Mouse (Mus musculus) liver, adult 2 months (tissue): ENCODE results near the gene Rcn3. TPM values are rescaled to one million over a fixed set of nuclear protein-coding genes. Genes with fewer than 3 reads are reported as not detected.

Experiments used
- DNase-seq: peaks from one replicate; pipeline ENCODE4 v3.0.0-alpha.2; 2011; ENCODE audit warnings: low read depth, low spot score; ENCODE audit errors: extremely low read depth
- H3K27ac ChIP-seq: fragments of 200-500 bp; replicated peaks from 2 replicates; pipeline ENCODE4 v1.5.1; 2012; ENCODE audit warnings: low read depth, mild to moderate bottlenecking, control low read depth, inconsistent platforms, low read length; ENCODE audit not compliant: insufficient read depth
- H3K27me3 ChIP-seq: fragments of 200-500 bp; 2 replicates; pipeline ENCODE4 v1.6.1; 2012; ENCODE audit warnings: mild to moderate bottlenecking, moderate library complexity, low read length, inconsistent platforms; ENCODE audit not compliant: control insufficient read depth, insufficient read depth
- H3K36me3 ChIP-seq: fragments of 200-500 bp; 2 replicates; pipeline ENCODE4 v1.6.1; 2012; ENCODE audit warnings: low read length, inconsistent platforms; ENCODE audit not compliant: control insufficient read depth, insufficient read depth
- H3K4me1 ChIP-seq: fragments of 200-500 bp; 2 replicates; pipeline ENCODE4 v1.6.1; 2011; ENCODE audit warnings: low read length; ENCODE audit not compliant: control insufficient read depth, insufficient read depth
- H3K4me3 ChIP-seq: fragments of 200-500 bp; 2 replicates; pipeline ENCODE4 v1.5.1; 2011; ENCODE audit warnings: low read depth, mild to moderate bottlenecking, control low read depth, low read length, moderate library complexity; ENCODE audit not compliant: insufficient read depth
- H3K79me2 ChIP-seq: fragments of 200-500 bp; 2 replicates; pipeline ENCODE4 v1.6.1; 2012; ENCODE audit warnings: inconsistent platforms, mild to moderate bottlenecking, low read length, moderate library complexity; ENCODE audit not compliant: control insufficient read depth, insufficient read depth
- H3K9ac ChIP-seq: fragments of 200-500 bp; 2 replicates; pipeline ENCODE4 v1.6.1; 2012; ENCODE audit warnings: low read depth, mild to moderate bottlenecking, control low read depth, inconsistent platforms, low read length
- CTCF ChIP-seq: fragments of 200-500 bp; IDR thresholded peaks from 2 replicates; pipeline ENCODE4 v1.5.1; 2011; ENCODE audit warnings: low read depth, low read length, control low read depth
- POLR2A ChIP-seq: fragments of 200-500 bp; IDR thresholded peaks from 2 replicates; pipeline ENCODE4 v1.6.1; 2011; ENCODE audit warnings: low read length, control low read depth; ENCODE audit not compliant: insufficient read depth; ENCODE audit errors: extremely low read depth
- WGBS: fragments of 180-500 bp; shearing (Covaris S2); methylation state at CpG from one replicate; pipeline ENCODE4 v1.1.7; 2018; 5-methylcytosine and 5-hydroxymethylcytosine counted together
- polyA plus RNA-seq: library from polyadenylated mRNA; depleted of rRNA; stranded (reverse); fragments of >200 nt; gene quantifications from 2 replicates; pipeline ENCODE4 v1.2.3, GENCODE M21; 2012
- total RNA-seq: library from RNA; depleted of rRNA; stranded (reverse); fragments of >200 nt; gene quantifications from 2 replicates; pipeline ENCODE4 v1.2.3, GENCODE M21; 2014

Gene Rcn3
- total and polyA plus RNA-seq, 2 experiments: 6.7 to 14.9 TPM

DNA sequence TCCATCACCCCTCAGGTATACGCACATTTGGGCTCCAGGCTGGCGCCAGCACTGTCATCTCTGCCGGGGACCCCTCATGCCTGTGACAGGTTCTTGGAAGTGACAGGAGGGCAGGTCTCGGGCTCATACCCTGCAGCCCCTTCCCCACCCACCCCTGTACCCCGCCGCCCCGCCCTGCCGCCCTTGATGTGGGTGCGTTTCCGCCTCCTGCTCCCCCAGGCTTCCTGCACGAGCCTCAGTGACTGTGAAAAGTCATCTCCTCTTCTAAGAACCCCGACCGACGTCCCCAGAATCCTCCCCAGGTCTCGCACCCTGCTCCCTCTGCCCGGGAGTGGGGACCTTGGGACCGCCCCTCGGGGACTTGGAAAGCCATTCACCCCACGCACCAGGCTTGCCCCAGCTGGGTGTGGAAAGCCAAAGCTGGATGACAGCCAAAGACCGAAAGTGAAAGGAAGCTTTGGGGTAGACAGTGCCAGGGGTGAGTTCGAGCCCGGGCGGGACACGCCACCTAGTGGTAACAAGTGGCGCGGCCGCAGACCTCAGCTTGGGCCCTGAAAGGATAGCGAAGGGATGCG is 44.1 kb upstream of the Rcn3 start, which contains the start of the genes Gm45713 and Flt3l:
Gene Gm45713 (minus strand): TSS at position 239 of the 575 bp plus-strand sequence.
Gene Flt3l (minus strand): TSS at position 440 of the 575 bp plus-strand sequence.
- WGBS: 4% methylated on average over 29 of the region's 29 CpGs
- peak; percentile 77 for DNase-seq
- Histone ChIP-seq H3K27ac (peak within 1 kb of the TSS; percentile 74), H3K27me3 (no peaks in the 10 kb centered on the region), H3K79me2 (no peaks in the 10 kb centered on the region; the same call in 1 of the 2 replicates), H3K4me3 (peak within 1 kb of the TSS; percentile 70), H3K36me3 (no peaks in the 10 kb centered on the region), H3K4me1 (peaks cover 21% of the 10 kb centered on the region), H3K9ac (peak within 1 kb of the TSS; percentile 76)
- TF ChIP-seq POLR2A (no peak), CTCF (peak; percentile 97)

DNA sequence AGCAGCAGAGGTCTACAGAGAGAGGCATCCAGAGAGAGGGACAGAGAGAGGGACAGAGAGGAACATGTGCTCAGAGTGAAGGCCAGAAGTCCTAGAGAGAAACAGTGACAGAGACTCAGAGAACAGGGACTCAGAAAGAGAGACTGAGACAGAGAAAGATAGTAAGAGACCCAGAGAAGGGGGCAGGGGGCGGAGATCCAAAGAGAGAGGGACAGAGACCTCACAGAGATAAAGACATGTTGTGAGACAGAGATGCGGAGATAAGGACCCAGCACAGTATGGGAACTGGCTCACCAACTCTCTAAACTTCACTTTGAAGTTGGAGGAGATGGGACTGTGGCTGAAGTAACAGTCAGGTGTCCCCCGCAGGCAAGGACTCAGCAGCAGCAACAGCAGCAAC is 43.3 kb upstream of the Rcn3 start:
- Histone ChIP-seq H3K4me3 (peak overlapping the region; percentile 70; the same call in 1 of the 2 replicates), H3K9ac (peak overlapping the region; percentile 76), H3K36me3 (no peaks in the 10 kb centered on the region), H3K4me1 (peaks cover 21% of the 10 kb centered on the region), H3K79me2 (no peaks in the 10 kb centered on the region; the same call in 1 of the 2 replicates), H3K27ac (no peak overlapping the region), H3K27me3 (no peaks in the 10 kb centered on the region)
- no peak for TF ChIP-seq POLR2A
- TF ChIP-seq CTCF: no peak
- DNase-seq: no peak
- WGBS: 85% methylated on average over 3 of the region's 3 CpGs

DNA sequence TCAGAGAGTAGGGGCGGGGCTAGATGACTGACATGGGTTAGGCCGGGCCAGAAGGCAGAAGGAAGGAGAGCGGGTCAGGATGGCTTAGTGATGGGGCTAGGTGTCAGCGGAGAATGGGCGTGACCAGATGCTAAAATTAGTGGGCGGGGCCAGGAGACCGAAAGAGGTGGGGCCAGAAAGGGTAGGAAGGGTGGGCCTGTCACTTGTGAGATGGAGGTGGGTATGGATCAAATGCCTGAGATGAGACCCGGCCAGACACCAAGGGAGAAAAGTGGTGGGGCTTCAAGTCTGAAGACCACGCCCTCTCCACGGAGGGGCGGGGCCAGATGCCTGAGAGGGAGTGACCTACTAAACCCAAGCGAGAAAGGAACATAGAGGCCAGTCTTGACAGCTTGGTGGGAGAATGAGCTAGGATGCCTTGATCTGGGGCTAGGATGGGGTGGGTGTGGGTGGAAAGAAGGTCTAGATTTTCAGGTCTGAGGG is 42.6 kb upstream of the Rcn3 start:
- H3K4me1 ChIP-seq: peaks cover 19% of the 10 kb centered on the region
- no peaks in the 10 kb centered on the region for H3K36me3 ChIP-seq
- no peak for TF ChIP-seq POLR2A
- no peak overlapping the region for H3K4me3 ChIP-seq
- DNase-seq: no peak
- H3K79me2 ChIP-seq: no peaks in the 10 kb centered on the region; the same call in 1 of the 2 replicates
- 47% methylated on average over 12 of the region's 12 CpGs for WGBS
- no peaks in the 10 kb centered on the region for H3K27me3 ChIP-seq
- no peak overlapping the region for H3K27ac ChIP-seq
- H3K9ac ChIP-seq: no peak overlapping the region

DNA sequence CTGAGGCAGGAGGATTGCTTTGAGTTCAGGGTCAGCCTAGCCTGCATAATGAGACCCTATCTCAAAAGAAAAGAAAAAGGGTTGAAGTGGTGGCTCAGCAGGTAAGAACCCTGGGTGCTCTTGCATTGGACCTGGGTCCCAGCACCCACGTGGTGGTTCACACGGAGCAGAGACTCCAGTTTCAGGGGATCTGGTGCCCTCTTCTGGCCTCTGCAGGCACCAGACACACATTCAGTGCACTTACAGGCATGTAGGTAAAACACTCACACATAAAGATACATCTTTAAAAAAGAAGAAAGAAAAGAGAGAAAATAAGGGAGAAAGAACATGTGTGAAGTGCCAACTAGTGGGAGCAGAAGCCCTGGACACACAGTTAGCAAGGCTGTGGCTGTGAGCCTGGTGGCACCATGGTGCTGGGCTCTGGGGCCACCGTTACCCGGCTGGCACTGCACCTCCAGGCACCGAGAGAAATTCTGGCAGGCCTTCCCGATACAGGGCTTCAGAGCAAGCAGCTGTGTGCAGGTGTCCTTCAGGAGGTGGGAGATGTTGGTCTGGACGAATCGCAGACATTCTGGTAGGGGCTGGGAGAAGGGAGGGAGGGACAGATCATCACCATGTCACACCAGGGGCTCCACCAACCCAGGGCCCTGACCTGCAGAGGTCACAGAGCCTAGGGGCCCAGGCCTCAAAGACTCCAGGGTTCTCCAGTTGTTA is 41.6 kb upstream of the Rcn3 start:
- TF ChIP-seq CTCF (peak; percentile 43), POLR2A (no peak)
- Histone ChIP-seq H3K27ac (no peak overlapping the region), H3K4me1 (peaks cover 19% of the 10 kb centered on the region), H3K9ac (no peak overlapping the region), H3K27me3 (no peaks in the 10 kb centered on the region), H3K79me2 (no peaks in the 10 kb centered on the region; the same call in 1 of the 2 replicates), H3K36me3 (no peaks in the 10 kb centered on the region), H3K4me3 (no peak overlapping the region)
- WGBS: 94% methylated on average over 8 of the region's 8 CpGs
- DNase-seq: no peak

DNA sequence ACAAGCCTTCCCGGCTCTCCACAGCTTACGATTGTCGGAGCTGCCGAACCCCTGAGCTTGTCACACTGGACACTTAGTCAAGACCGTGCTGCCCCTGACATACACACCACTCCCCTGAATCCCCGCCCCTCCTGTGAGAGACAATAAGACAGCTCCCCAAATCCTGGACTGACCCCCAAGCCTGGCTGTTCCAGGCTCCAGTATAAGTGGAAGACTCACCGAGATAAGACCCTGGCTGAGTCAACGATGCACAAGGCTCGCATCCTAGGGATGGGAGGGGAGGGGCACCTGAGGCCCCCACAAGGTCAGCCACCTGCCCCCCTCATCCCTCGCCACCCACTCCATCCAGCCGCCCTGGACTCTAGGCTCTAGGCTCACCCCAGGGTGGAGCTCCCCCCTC is 39.8 kb upstream of the Rcn3 start:
- Histone ChIP-seq H3K27me3 (no peaks in the 10 kb centered on the region), H3K27ac (peak overlapping the region; percentile 52), H3K4me3 (no peak overlapping the region), H3K79me2 (peaks cover 11% of the 10 kb centered on the region; the same call in 1 of the 2 replicates), H3K4me1 (peaks cover 26% of the 10 kb centered on the region), H3K36me3 (peaks cover 5% of the 10 kb centered on the region; the same call in 1 of the 2 replicates), H3K9ac (0 out of 2 replicates have a peak overlapping the region, but pooled peaks have one; percentile 6)
- WGBS: 83% methylated on average over 11 of the region's 11 CpGs
- DNase-seq: no peak
- no peak for TF ChIP-seq POLR2A
- TF ChIP-seq CTCF: no peak
